Mouse (Mus musculus) spleen, adult 12 weeks (tissue): ENCODE data around the gene Baz2b.
A peak's percentile ranks its signal among the peaks of the same experiment; 100 is the strongest.

ENCODE experiments used
- DNase-seq: peaks from one replicate; pipeline ENCODE4 v3.0.0; 2022; ENCODE audit warnings: low spot score

The Baz2b gene

GRCm38 (mm10) chr2:60132269-60133042 is 77.2 kb downstream of the Baz2b start:
- DNase-seq: no peak

GRCm38 (mm10) chr2:60128631-60129030 is 81.0 kb downstream of the Baz2b start:
- no peak for DNase-seq

DNA sequence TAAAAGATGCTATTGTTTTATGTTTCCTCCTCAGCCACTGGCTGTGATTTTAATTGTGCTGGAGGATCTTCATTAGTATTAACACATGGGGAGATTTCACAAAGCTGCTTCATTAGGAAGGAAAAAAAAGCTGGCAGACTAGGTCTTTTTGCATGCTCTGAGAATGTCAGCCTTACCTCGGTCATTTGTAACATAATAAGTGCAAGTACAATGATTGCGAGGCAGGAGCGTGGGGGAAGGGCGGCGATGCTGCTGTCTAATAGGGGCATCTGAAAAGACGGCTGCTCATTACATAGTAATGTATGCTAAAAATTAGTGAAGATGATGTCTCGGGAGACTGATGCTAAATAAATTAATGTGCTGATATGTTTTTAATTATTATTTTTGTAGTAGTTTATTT is 82.8 kb downstream of the Baz2b start:
- DNase-seq: no peak

GRCm38 (mm10) chr2:60126292-60126691 is 83.3 kb downstream of the Baz2b start:
- DNase-seq: no peak

DNA sequence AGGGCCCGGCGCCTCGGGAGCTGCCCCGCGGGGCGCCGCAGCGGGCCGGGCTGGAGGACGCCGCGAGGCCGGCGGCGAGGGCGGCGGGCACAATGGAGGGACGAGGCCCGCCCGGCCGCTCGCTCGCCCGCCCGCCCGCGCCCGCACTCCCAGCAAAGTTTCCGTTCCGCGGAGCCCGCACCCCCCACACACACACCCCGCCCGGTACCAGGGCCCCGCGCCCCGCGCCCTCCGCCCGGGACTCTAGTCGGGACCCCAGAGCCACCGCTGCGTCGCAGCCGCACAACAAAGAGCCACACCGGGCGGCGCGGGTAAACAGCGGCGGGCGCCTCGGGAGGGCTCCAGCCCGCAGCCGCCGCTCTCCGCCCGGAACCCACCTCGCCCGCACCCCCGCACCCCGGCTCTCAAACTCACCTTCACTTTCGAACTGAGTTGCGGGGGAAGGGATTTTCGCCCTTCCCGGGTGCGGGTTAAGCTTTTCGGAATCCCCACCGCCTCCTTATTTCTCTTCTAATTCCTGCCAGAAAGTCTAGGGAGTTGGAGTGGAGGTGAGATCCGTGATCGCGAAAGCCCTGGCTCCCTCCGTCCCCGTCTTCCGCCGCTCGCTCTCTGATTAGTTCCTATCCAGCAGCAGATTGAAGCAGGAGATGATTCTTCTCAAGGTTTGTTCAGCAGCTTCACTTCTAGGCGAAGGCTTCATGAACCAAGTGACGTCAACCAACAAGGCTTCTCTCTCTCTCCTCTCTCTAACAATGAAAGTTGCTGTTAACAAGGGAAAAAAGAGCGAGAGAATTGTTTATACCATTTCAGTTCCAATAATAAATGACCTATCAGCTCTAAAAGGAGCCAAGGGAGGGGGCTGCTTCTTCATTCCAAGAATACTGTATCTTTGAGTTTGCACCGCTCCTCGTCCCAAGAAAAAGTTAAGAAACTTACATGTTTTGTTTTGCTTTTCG is 84.3 kb downstream of the Baz2b start:
- DNase-seq: peak; percentile 60

GRCm38 (mm10) chr2:60124648-60125048 is 85.0 kb downstream of the Baz2b start:
- DNase-seq: peak; percentile 56

GRCm38 (mm10) chr2:60123911-60124647 is 85.6 kb downstream of the Baz2b start:
- DNase-seq: no peak

- no peak for DNase-seq
These were observed 86.4 kb downstream of the Baz2b start for GRCm38 (mm10) chr2:60123061-60123874.

DNA sequence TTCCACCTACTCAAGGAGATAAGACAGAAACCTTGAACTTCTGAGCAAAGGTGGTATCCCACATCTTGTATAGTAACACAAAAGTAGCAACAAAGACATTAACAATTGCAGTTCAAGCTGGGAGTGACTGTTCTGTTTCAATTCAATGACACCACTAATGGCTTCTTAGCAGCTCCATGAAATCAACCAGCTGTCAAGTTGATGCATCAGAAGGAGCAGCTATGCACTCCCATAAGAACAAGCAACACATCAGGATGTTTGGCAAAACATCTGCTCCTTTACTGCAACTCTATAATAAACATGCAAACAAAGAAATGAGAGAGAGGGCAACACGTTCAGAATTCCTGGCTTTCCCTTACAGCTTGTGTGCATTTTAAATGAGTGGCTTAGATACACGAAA is 87.5 kb downstream of the Baz2b start:
- no peak for DNase-seq

DNA sequence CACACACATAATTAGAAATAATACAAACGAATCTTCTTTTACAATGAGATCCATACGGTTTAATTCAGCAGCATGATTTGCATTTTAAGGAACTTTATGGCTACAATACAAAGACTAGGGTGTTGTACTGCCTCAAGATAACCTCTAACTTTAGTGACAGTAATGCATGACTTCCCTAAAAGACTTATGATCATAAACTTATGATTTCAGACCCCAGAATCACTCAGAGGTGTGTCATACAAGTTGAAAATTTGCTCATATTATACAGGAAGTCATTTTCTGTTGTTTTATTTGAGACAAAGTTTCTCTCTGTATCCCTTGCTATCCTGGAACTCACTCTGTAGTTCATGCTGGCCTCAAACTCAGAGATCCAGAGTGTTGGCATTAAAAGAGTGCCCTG is 89.0 kb downstream of the Baz2b start:
- DNase-seq: no peak

DNA sequence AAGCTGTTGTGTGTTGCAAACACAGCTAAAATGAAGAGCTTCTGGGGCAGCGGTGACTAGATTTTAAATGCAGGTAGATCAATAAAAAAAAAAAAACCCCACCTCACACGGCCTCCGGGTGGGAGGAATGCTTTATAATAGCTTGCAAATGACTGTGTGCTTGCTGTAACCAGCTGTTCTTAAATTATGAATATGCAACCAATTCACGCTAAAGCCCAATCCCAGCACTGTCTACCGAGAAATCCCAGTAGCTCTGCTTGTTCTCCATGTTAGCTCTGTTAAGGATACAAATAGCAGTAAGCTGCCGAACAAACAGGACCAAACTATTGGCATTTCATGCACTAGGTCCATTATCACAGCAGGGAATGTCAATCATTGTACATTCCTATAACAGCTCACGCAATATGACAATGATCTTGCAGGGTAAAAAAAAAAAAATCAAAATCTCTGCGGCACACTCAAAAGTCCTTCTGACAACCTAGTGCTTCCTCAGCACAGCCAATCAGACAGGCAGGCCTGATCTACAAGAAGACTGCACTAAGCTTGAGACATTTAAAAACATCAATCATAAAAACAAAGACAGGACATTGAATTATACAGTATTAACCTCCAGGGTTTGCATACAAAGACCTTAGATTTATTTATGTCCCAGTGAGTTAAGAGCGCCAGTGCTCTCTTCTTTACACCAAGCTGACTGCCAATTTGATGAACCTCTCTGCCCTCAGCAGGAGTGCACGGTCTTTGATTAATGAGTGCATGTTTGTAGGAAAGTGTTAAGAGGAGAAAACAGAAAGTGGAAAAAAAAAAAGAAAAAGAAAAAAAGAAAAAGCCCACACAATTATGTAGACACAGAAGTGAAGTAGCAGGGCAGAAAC is 90.7 kb downstream of the Baz2b start:
- DNase-seq: no peak

DNA sequence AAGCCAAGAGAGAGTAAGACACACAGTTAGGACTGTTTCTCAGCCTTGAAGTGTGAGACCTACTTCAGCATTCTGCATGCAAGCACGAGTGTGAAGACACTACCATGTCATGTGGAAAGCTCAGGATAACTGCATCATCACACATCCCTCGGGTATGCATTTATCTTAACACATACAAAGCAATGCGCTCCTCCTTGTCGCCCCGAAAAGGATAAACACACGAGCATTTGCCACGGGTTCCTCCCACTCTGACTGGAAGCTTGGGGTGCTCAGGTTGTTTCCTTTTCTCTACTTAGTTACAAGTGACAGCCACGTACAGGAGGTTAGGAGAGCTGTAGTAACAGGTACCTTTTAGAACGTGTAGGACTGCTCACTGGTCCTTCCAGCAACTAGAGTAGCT is 91.8 kb downstream of the Baz2b start:
- DNase-seq: no peak

- no peak for DNase-seq
These were observed 93.6 kb downstream of the Baz2b start for GRCm38 (mm10) chr2:60115891-60116554.

GRCm38 (mm10) chr2:60114901-60115300 is 94.7 kb downstream of the Baz2b start:
- no peak for DNase-seq

DNA sequence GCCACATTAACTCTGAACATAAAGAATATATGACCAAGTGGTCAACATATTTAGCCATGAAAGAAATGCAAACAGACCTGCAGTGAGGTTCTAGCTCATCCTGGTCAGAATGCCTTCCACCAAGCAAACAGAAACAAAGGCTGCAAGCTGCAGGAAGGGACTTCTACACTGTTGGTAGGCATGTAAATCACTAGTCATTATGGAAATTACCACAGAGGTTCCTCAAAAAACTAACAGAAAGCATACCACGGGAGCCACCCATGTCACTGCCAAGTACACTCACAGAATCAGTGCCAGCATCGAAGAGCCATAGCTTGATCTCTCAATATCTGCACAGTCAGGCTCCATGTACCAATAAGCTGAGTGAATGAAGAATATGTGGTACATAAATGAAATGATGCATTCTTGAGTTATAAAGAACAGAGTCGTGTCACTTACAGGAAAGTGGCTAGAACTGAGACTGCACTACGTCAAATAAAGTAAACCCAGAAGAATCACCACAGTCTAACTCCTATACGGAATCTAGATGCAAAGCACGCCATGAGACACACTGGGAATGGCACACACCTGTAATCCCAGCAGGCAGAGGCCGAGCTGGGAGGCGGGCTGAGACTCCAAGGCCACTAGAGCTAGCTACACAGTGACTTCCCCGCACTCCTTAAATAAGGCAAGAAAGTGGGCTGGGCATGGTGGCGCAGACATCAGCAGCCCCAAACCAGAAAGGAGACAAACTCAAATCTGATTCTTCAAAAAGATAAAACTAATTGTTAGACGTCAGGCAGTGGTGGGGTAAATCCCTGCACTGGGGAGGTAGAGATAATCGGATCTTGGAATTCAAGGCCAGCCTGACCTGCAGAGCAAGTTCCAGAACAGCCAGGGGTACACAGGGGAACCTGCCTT is 95.7 kb downstream of the Baz2b start:
- DNase-seq: no peak

- no peak for DNase-seq
These were observed 97.5 kb downstream of the Baz2b start for GRCm38 (mm10) chr2:60112116-60112515.

DNA sequence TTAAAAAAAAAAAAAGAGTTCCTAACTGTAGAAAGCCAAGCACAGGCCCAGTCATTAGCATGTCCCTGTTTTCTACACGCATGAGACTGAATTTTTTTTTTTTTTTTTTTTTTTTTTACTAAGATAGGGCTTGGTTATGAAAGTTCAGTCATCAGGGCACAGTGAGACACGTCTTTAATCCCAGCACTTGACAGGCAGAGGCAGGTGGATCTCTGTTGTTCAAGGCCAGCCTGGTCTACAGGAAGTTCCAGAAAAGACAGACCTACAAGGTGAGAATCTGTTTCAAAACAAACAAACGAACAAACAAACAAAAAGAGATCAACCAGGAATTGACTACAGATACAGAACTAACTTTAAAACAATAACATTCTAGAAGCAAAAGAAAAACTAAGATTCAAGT is 100.6 kb downstream of the Baz2b start:
- no peak for DNase-seq

DNA sequence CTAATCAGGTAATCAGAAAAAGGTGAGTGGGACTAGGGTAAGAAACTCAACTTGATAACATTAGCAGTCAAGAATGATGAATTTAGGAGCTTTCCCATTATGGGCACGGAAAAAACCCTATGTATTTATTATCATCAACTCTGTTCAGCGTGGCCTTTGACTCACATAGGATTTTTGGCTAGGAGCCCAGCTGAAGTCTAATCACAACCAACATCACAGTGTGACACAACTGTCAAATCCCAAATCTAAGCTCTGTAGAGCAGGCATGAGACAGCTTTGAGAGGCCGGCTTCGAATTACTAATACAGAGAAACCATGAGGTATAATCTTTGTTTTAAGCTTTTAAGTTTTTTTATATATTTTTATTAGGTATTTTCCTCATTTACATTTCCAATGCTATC is 113.0 kb downstream of the Baz2b start:
- DNase-seq: no peak

GRCm38 (mm10) chr2:60090280-60090679 is 119.4 kb downstream of the Baz2b start:
- no peak for DNase-seq
